Mouse (Mus musculus): Measurements from ENCODE around the gene Nipa2.

DNA sequence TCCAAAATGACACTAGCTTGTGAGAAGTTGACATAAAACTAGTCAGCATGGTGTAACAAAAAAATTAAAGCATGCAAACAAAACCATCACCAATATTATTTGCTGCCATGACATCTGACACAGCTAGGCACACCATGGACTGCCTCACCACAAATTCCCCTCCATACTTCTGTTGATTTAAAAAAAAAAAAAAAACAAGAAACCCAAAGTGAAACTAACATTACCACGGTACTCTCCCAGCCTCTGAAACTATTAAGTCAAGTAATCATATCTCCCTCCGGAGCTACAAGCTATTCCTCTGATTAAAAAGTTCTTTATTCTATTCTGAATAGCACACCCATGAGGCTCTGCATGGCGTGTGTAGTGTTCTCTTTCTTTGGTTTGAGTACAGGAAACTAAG lies 5.1 kb downstream of the Nipa2 start:
- TF ChIP-seq POLR2AphosphoS2 (IDR thresholded peaks at IDR 0.05; ENCODE audit: insufficient read length, low read depth) (no peak), POLR2A (IDR thresholded peaks at IDR 0.05; ENCODE audit: insufficient read length, low read depth) (no peak), SRF (IDR thresholded peaks at IDR 0.05; ENCODE audit: control insufficient read depth, insufficient read length, low read depth) (no peak), REST (IDR thresholded peaks at IDR 0.05; ENCODE audit: insufficient read depth, insufficient read length) (no peak), MYOD1 (IDR thresholded peaks at IDR 0.05; ENCODE audit: control insufficient read depth in 1 of 3, insufficient read length in 2 of 3, low read depth in 2 of 3) (no peak)
